Mouse (Mus musculus): ENCODE measurements around the gene Crip3.

GRCm38 (mm10) chr17:46457791-46458190 is 29.1 kb downstream of the Crip3 start:
- TF ChIP-seq POLR2A (IDR thresholded peaks at IDR 0.05; ENCODE audit: control insufficient read depth, low read depth, low read length) (no peak), CTCF (IDR thresholded peaks at IDR 0.05; ENCODE audit: control insufficient read depth, insufficient read depth, insufficient replicate concordance, low read depth, low read length) (peak; percentile 21; the same call in 1 of the 2 replicates)
